Mouse (Mus musculus) spleen, postnatal 4 days (tissue): ENCODE measurements around the gene Cdh5.

Experiments used
- DNase-seq, 2 experiments: peaks; one replicate each; pipeline ENCODE4 v3.0.0; 2022; ENCODE audit warnings: low spot score in 2 of 2

Cdh5 gene

GRCm38 (mm10) chr8:104188459-104188858 lies 87.0 kb downstream of the Cdh5 start:
- DNase-seq = no peak

GRCm38 (mm10) chr8:104190777-104191468 lies 89.5 kb downstream of the Cdh5 start:
- DNase-seq = no peak

- no peak for DNase-seq
Observed at GRCm38 (mm10) chr8:104191496-104191895, 90.1 kb downstream of the Cdh5 start.
